Mouse (Mus musculus): Measurements from ENCODE around the gene Kng1.

GRCm38 (mm10) chr16:23115486-23115885 lies 57.8 kb downstream of the Kng1 start:
- TF ChIP-seq GATA1 (IDR thresholded peaks at IDR 0.05; ENCODE audit: borderline replicate concordance, low read length) (no peak), FLI1 (IDR thresholded peaks at IDR 0.05; ENCODE audit: low read length) (no peak)
